Mouse (Mus musculus) naive thymus-derived CD4-positive, alpha-beta T cell, adult 5 months (primary cell): ENCODE data around the gene Xrcc2. TPM values are rescaled to one million over a fixed set of nuclear protein-coding genes. Genes with fewer than 3 reads are reported as not detected.

Source experiments
- polyA plus RNA-seq: library from polyadenylated mRNA; unstranded; fragments of 100-300 nt; shearing (Covaris generic); gene quantifications from one replicate; pipeline ENCODE4 v1.2.1, GENCODE M21; 2017

The Xrcc2 gene
- 5.2 TPM for polyA plus RNA-seq

DNA sequence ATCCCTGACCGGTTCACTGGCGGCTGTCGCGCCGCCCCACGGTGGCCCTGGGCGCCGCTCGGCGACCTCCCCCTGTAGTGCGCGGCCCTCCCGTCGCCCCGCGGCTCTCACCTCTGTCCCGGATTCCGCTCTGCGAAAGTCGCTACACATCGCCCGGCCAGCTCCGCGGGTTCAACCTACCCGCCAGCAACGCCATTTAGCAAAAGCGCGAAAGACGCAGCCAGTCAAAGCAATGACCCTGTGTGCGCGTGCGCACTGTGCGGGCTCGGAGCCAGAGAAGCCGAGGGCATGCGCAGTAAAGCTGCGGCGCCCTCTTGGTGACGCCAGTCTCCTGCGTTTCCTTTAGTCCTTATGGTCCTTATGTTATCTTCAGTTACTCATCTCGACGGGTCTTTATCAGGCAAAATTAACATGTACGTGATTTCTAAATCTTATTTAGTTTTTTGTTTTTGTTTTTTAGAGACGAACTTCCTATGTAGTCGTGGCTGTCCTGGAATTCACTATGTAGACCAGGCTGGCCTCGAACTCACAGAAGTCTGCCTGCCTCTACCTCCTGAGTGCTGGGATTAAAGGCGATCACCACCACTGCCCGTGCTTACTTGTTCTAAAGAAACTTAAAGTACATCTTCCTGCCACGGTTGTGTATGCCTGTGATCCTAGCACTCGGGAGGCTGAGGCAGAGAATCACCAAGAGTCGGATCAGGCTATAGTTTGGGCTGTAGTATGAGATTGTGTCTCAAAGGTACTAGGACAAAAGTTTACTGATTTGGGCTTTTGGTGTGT lies at the start of gene Xrcc2:
Gene Xrcc2 (minus strand): TSS at position 259 of the 783 bp plus-strand sequence.

Other genes starting within 250 kb of the Xrcc2 start
- 119 TPM for gene Kmt2c, start 207.0 kb downstream of the Xrcc2 start, polyA plus RNA-seq
- not detected for gene Cct8l1, start 189.8 kb downstream of the Xrcc2 start, polyA plus RNA-seq
- gene Actr3b, start 54.2 kb upstream of the Xrcc2 start, polyA plus RNA-seq = 0.53 TPM
- not detected for gene Gm21663, start 236.6 kb upstream of the Xrcc2 start, polyA plus RNA-seq
- gene Gm21671, start 248.6 kb upstream of the Xrcc2 start, polyA plus RNA-seq = not detected